Mouse (Mus musculus) heart, adult 2 months (tissue): ENCODE measurements around the gene Zranb3.

Experiments
- CTCF ChIP-seq: fragments of 200-600 bp; IDR thresholded peaks from 2 replicates; pipeline ENCODE4 v1.8.1; 2022; ENCODE audit warnings: antibody characterized with exemption, mild to moderate bottlenecking, moderate library complexity
- EP300 ChIP-seq: fragments of 200-500 bp; IDR thresholded peaks from 2 replicates; pipeline ENCODE4 v1.6.1; 2011; ENCODE audit warnings: low read depth, low read length, control low read depth; ENCODE audit not compliant: insufficient read depth

DNA sequence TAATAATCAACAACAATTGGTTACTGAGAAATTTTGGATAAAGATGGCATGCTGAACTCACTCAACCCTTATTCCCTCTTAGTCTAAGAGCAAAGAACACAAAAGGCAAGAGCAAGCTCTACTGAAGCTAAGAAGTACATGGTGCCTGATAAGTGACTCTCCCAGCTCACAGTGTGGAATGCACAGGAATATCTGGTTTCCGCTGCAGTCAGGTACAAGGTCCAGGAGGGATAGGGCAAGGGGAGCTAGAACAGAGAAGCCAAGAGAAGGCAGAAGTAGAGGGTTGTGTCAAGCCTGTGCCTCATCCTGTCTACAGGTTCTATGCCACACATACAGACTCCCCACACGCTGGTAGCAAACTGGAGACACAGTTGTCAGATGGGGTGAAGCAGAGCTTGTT, 100.7 kb downstream of the Zranb3 start:
- TF ChIP-seq CTCF (no peak), EP300 (no peak)
